10 mouse cellular contexts compared by ENCODE assay signal in the genomic region with DNA sequence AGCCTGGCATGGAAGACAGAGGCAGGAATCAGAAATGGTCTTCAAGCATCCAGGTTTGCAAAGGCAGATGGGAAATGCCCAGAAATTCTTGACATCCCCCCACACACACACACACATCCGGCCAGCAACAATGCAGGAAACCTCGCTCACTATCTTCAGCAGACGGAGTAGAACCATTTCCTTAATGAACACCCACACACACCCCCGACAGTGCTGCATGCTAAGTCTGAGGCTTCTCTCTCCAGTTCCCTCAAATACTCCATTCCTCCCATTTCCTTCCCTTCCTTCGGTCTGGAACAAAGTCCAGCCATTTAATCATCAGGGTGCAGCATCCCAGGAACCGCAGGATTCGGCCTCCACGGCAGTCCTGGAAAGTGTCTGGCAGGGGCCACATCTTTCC. TPM values are rescaled to one million over a fixed set of nuclear protein-coding genes. Genes with fewer than 3 reads are reported as not detected.
A peak's percentile ranks its signal among the peaks of the same experiment; 100 is the strongest.
DNase-seq lines count a peak whose midpoint lies in the region; ATAC-seq and TF ChIP-seq lines count a peak whose summit lies in the region.
"Had no signal": no experiment of that assay in that cellular context is flagged by ENCODE, and none has a peak within 500 bp of the region (broad histone marks: within the 10 kb centered on the region; RNA-seq: fewer than 3 reads in every experiment).

No protein-coding gene starts in this region.

- H3K27me3 ChIP-seq in embryonic facial prominence, embryonic 14.5 days (replicated peaks; ENCODE audit: control insufficient read depth, insufficient read depth, low read length) = peaks cover 74% of the 10 kb centered on the region
- peaks cover 99% of the 10 kb centered on the region for H3K27me3 ChIP-seq in embryonic facial prominence, embryonic 10.5 days (replicated peaks; ENCODE audit: low read depth, poor library complexity, severe bottlenecking)
- peaks cover 58% of the 10 kb centered on the region for H3K27me3 ChIP-seq in heart, postnatal 0 days (ENCODE audit: control insufficient read depth, insufficient read depth, low read length)
- peaks cover 49% of the 10 kb centered on the region for H3K27me3 ChIP-seq in liver, embryonic 14.5 days (ENCODE audit: control insufficient read depth, insufficient read depth, low read length)
- H3K27me3 ChIP-seq in forebrain, postnatal 0 days (ENCODE audit: insufficient read depth, low read length) = peaks cover 54% of the 10 kb centered on the region
- H3K27me3 ChIP-seq in hindbrain, embryonic 12.5 days = peaks cover 68% of the 10 kb centered on the region

- TF ChIP-seq EP300 in heart, postnatal 0 days (IDR thresholded peaks at IDR 0.05; ENCODE audit: low read depth) = peak; percentile 92
- TF ChIP-seq EP300 in liver, embryonic 14.5 days (IDR thresholded peaks at IDR 0.05; ENCODE audit: low read depth) = 0 out of 2 replicates have a peak, but pooled peaks have one; percentile 10

- H3K4me3 ChIP-seq in embryonic facial prominence, embryonic 14.5 days (ENCODE audit: low read depth, low read length) = no peak overlapping the region
- H3K4me3 ChIP-seq in embryonic facial prominence, embryonic 10.5 days = no peak overlapping the region
- H3K4me3 ChIP-seq in heart, postnatal 0 days (ENCODE audit: low read depth, low read length) = peak overlapping the region; percentile 16; the same call in 1 of the 2 replicates
- H3K4me3 ChIP-seq in liver, embryonic 14.5 days (ENCODE audit: insufficient read depth in 1 of 2, low read depth in 2 of 2, low read length in 2 of 2) = no peak overlapping the region
- no peak overlapping the region for H3K4me3 ChIP-seq in forebrain, postnatal 0 days (ENCODE audit: low read depth, low read length)
- no peak overlapping the region for H3K4me3 ChIP-seq in hindbrain, embryonic 12.5 days

- no peak for ATAC-seq in embryonic facial prominence, embryonic 14.5 days (ENCODE audit: low read depth)
- ATAC-seq in heart, postnatal 0 days (ENCODE audit: insufficient read depth, low read depth) = peak; percentile 39; the same call in 1 of the 2 replicates
- no peak for ATAC-seq in liver, embryonic 14.5 days (ENCODE audit: insufficient read depth)
- no peak for ATAC-seq in forebrain, postnatal 0 days
- no peak for ATAC-seq in hindbrain, embryonic 12.5 days (ENCODE audit: low FRiP score)
- ATAC-seq: midbrain, embryonic 16.5 days had no signal

- H3K36me3 ChIP-seq in embryonic facial prominence, embryonic 14.5 days (ENCODE audit: control insufficient read depth, insufficient read depth, low read length) = no peaks in the 10 kb centered on the region
- no peaks in the 10 kb centered on the region for H3K36me3 ChIP-seq in embryonic facial prominence, embryonic 10.5 days (replicated peaks)
- H3K36me3 ChIP-seq in heart, postnatal 0 days (replicated peaks; ENCODE audit: control insufficient read depth, insufficient read depth, low read length) = no peaks in the 10 kb centered on the region
- no peaks in the 10 kb centered on the region for H3K36me3 ChIP-seq in liver, embryonic 14.5 days (replicated peaks; ENCODE audit: control insufficient read depth, insufficient read depth, low read depth)
- H3K36me3 ChIP-seq in forebrain, postnatal 0 days (ENCODE audit: insufficient read depth) = no peaks in the 10 kb centered on the region
- H3K36me3 ChIP-seq in hindbrain, embryonic 12.5 days = no peaks in the 10 kb centered on the region

- no peak overlapping the region for H3K9ac ChIP-seq in embryonic facial prominence, embryonic 14.5 days (ENCODE audit: low read depth, low read length)
- no peak overlapping the region for H3K9ac ChIP-seq in heart, postnatal 0 days (replicated peaks; ENCODE audit: low read depth, low read length)
- H3K9ac ChIP-seq in liver, embryonic 14.5 days (replicated peaks) = no peak overlapping the region
- no peak overlapping the region for H3K9ac ChIP-seq in forebrain, postnatal 0 days
- no peak overlapping the region for H3K9ac ChIP-seq in hindbrain, embryonic 12.5 days

- H3K4me1 ChIP-seq in embryonic facial prominence, embryonic 14.5 days (ENCODE audit: control insufficient read depth, insufficient read depth, low read length) = peaks cover 15% of the 10 kb centered on the region
- H3K4me1 ChIP-seq in embryonic facial prominence, embryonic 10.5 days = peaks cover 17% of the 10 kb centered on the region
- H3K4me1 ChIP-seq in heart, postnatal 0 days (ENCODE audit: control insufficient read depth, insufficient read depth) = peaks cover 9% of the 10 kb centered on the region; the same call in 1 of the 2 replicates
- 0 out of 4 replicates have a peak, but pooled peaks cover 0 to 1% of the 10 kb centered on the region in 2 experiments for H3K4me1 ChIP-seq in liver, embryonic 14.5 days (replicated peaks; ENCODE audit: control insufficient read depth in 2 of 2, insufficient read depth in 2 of 2, low read length in 1 of 2)
- peaks cover 11% of the 10 kb centered on the region; the same call in 1 of the 2 replicates for H3K4me1 ChIP-seq in forebrain, postnatal 0 days (ENCODE audit: insufficient read depth)
- H3K4me1 ChIP-seq in hindbrain, embryonic 12.5 days = peaks cover 20% of the 10 kb centered on the region

- WGBS in embryonic facial prominence, embryonic 14.5 days = 21% methylated on average over 8 of the region's 8 CpGs
- WGBS in embryonic facial prominence, embryonic 10.5 days = 19% methylated on average over 8 of the region's 8 CpGs
- WGBS in heart, postnatal 0 days = 30% methylated on average over 8 of the region's 8 CpGs
- 10% methylated on average over 8 of the region's 8 CpGs for WGBS in liver, embryonic 14.5 days (ENCODE audit: insufficient replicate concordance)
- WGBS in forebrain, postnatal 0 days = 21% methylated on average over 8 of the region's 8 CpGs
- 29% methylated on average over 8 of the region's 8 CpGs for WGBS in hindbrain, embryonic 12.5 days

- DNase-seq in embryonic facial prominence, embryonic 14.5 days (ENCODE audit: low spot score) = peak; percentile 32
- no peak for DNase-seq in embryonic facial prominence, embryonic 10.5 days (ENCODE audit: low spot score)
- peak; percentile 12 for DNase-seq in R1 (ENCODE audit: low read depth, low spot score)
- DNase-seq in heart, postnatal 0 days (ENCODE audit: low spot score) = peak; percentile 74
- DNase-seq in liver, embryonic 14.5 days (ENCODE audit: low read depth in 3 of 3, low spot score in 3 of 3) = no peak
- no peak for DNase-seq in forebrain, postnatal 0 days
- DNase-seq in ovary, postnatal 36 days (ENCODE audit: low spot score) = no peak
- DNase-seq: right cerebral cortex, postnatal 14 days had no signal

- no peak overlapping the region for H3K27ac ChIP-seq in embryonic facial prominence, embryonic 14.5 days (replicated peaks; ENCODE audit: low read depth, low read length)
- no peak overlapping the region for H3K27ac ChIP-seq in embryonic facial prominence, embryonic 10.5 days (replicated peaks)
- peak overlapping the region; percentile 32; the same call in 1 of the 2 replicates for H3K27ac ChIP-seq in heart, postnatal 0 days (ENCODE audit: low read depth)
- H3K27ac ChIP-seq in liver, embryonic 14.5 days = no peak overlapping the region
- H3K27ac ChIP-seq in forebrain, postnatal 0 days (ENCODE audit: low read depth, low read length) = no peak overlapping the region
- H3K27ac ChIP-seq in hindbrain, embryonic 12.5 days = no peak overlapping the region

- no peak for TF ChIP-seq CTCF in heart, postnatal 0 days (IDR thresholded peaks at IDR 0.05; ENCODE audit: low read depth)
- no peak for TF ChIP-seq CTCF in liver, embryonic 14.5 days (IDR thresholded peaks at IDR 0.05; ENCODE audit: low read depth)
- no peak for TF ChIP-seq CTCF in forebrain, postnatal 0 days (IDR thresholded peaks at IDR 0.05; ENCODE audit: low read depth)

- no peak overlapping the region for H3K4me2 ChIP-seq in embryonic facial prominence, embryonic 14.5 days (ENCODE audit: low read depth, low read length)
- H3K4me2 ChIP-seq in heart, postnatal 0 days (ENCODE audit: low read depth, low read length) = peak overlapping the region; percentile 27
- H3K4me2 ChIP-seq in liver, embryonic 14.5 days (ENCODE audit: low read depth) = no peak overlapping the region
- H3K4me2 ChIP-seq in forebrain, postnatal 0 days (ENCODE audit: low read depth) = no peak overlapping the region
- H3K4me2 ChIP-seq in hindbrain, embryonic 12.5 days (replicated peaks) = no peak overlapping the region

- no peaks in the 10 kb centered on the region for H3K9me3 ChIP-seq in embryonic facial prominence, embryonic 14.5 days (ENCODE audit: control insufficient read depth, low read length)
- no peaks in the 10 kb centered on the region for H3K9me3 ChIP-seq in embryonic facial prominence, embryonic 10.5 days
- H3K9me3 ChIP-seq in heart, postnatal 0 days (replicated peaks; ENCODE audit: control insufficient read depth, low read length) = no peaks in the 10 kb centered on the region
- no peaks in the 10 kb centered on the region for H3K9me3 ChIP-seq in liver, embryonic 14.5 days (ENCODE audit: control insufficient read depth, low read length)
- H3K9me3 ChIP-seq in forebrain, postnatal 0 days (ENCODE audit: low read length) = no peaks in the 10 kb centered on the region
- H3K9me3 ChIP-seq in hindbrain, embryonic 12.5 days (replicated peaks) = no peaks in the 10 kb centered on the region

RNA-seq across cellular contexts. Expression of a gene that starts 4.4 kb away (rescaled TPM):
- 12.2 and 13.2 TPM in 2 replicates for polyA plus RNA-seq in embryonic facial prominence, embryonic 14.5 days (2014; fragmentation: Nextera tagmentation; extraction: Ambion mirVana)
- polyA plus RNA-seq in embryonic facial prominence, embryonic 10.5 days (2016; fragmentation: Nextera tagmentation; extraction: Ambion mirVana) = 9.5 and 11.0 TPM in 2 replicates
- total RNA-seq in heart, postnatal 0 days (2014; rRNA removed; ENCODE audit: low replicate concordance) = 32.0 and 39.1 TPM in 2 replicates
- polyA plus RNA-seq in heart, postnatal 0 days (2015; fragmentation: Nextera tagmentation; extraction: Ambion mirVana) = 11.8 and 12.3 TPM in 2 replicates
- polyA plus RNA-seq in liver, embryonic 14.5 days (2012; rRNA removed) = 0.84 and 1.1 TPM in 2 replicates
- 1.9 and 2.4 TPM in 2 replicates for polyA plus RNA-seq in liver, embryonic 14.5 days (2014; fragmentation: Nextera tagmentation; extraction: Ambion mirVana)
- total RNA-seq in forebrain, postnatal 0 days (2014; rRNA removed) = 8.5 and 11.6 TPM in 2 replicates
- polyA plus RNA-seq in forebrain, postnatal 0 days (2015; fragmentation: Nextera tagmentation; extraction: Ambion mirVana) = 6.4 and 10.1 TPM in 2 replicates
- polyA plus RNA-seq in hindbrain, embryonic 12.5 days (2016; fragmentation: Nextera tagmentation; extraction: Ambion mirVana) = 12.2 and 14.6 TPM in 2 replicates

Comparison
In these comparisons a context has a peak if more than half of its experiments do, and no peak if none do; other contexts are left out.
1. DNase-seq: peak in embryonic facial prominence, embryonic 14.5 days (single experiment), R1 (single experiment) and heart, postnatal 0 days (single experiment); none in embryonic facial prominence, embryonic 10.5 days (single experiment), liver, embryonic 14.5 days (0 of 3), forebrain, postnatal 0 days (single experiment) and ovary, postnatal 36 days (single experiment).